ENCODE assay signal across 9 mouse cellular contexts in the genomic region with DNA sequence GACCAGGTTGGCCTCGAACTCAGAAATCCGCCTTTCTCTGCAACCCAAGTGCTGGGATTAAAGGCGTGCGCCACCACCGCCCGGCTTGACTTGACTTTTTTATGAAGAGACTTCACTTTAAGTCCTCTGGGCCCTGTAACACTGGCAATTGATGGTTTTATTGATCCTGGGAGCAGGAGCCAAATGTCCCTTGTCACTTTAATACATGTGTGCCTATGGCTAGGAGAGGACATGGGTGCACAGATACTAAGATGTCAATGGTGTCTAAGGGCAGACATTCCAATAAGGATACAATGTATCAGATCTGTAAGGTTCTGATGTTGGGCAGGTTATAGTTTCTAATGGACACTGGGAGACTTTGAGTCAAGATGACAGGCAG.
"Had no signal": no experiment of that assay in that cellular context is flagged by ENCODE, and none has a peak within 500 bp of the region (broad histone marks: within the 10 kb centered on the region; RNA-seq: fewer than 3 reads in every experiment).

No protein-coding gene starts in this region.

- H3K9me3 ChIP-seq: kidney, embryonic 15.5 days; limb, embryonic 13.5 days; liver, embryonic 13.5 days; megakaryocyte, embryonic 14.5 days; midbrain, embryonic 15.5 days; neural tube, embryonic 12.5 days had no signal

- H3K4me2 ChIP-seq: kidney, embryonic 15.5 days; limb, embryonic 13.5 days; liver, embryonic 13.5 days; midbrain, embryonic 11.5 days; midbrain, embryonic 15.5 days; neural tube, embryonic 12.5 days had no signal

- H3K27ac ChIP-seq: liver, embryonic 13.5 days; neural tube, embryonic 12.5 days; stomach, postnatal 0 days had no signal

- H3K4me3 ChIP-seq: kidney, embryonic 15.5 days; limb, embryonic 13.5 days; liver, embryonic 13.5 days; megakaryocyte, embryonic 14.5 days; midbrain, embryonic 15.5 days; neural tube, embryonic 12.5 days had no signal

- H3K36me3 ChIP-seq: kidney, embryonic 15.5 days; liver, embryonic 13.5 days; midbrain, embryonic 15.5 days; neural tube, embryonic 12.5 days had no signal

- DNase-seq: liver, embryonic 13.5 days; thymus, postnatal 4 days had no signal

- H3K27me3 ChIP-seq: limb, embryonic 13.5 days; liver, embryonic 13.5 days; neural tube, embryonic 12.5 days had no signal

- H3K9ac ChIP-seq: kidney, embryonic 15.5 days; limb, embryonic 13.5 days; liver, embryonic 13.5 days; midbrain, embryonic 15.5 days; neural tube, embryonic 12.5 days had no signal
